Mouse (Mus musculus) cerebellum, adult 9-10 months (tissue): ENCODE results near the gene Kif22.
A peak's percentile ranks its signal among the peaks of the same experiment; 100 is the strongest.

ENCODE experiments used
- DNase-seq: peaks from one replicate; pipeline ENCODE4 v3.0.0; 2022

Kif22 gene

GRCm38 (mm10) chr7:127030172-127030571 is 12.1 kb downstream of the Kif22 start:
- DNase-seq, result peak; percentile 34

- DNase-seq, result no peak
Observed at GRCm38 (mm10) chr7:127027885-127028284, 14.4 kb downstream of the Kif22 start.

- DNase-seq, result peak; percentile 100
Observed at GRCm38 (mm10) chr7:127026984-127027726, 15.1 kb downstream of the Kif22 start, which contains the start of gene Maz. Maz (minus strand) TSS chr7:127027037.

GRCm38 (mm10) chr7:127026616-127026983 is 15.7 kb downstream of the Kif22 start:
- no peak for DNase-seq

- peak; percentile 86 for DNase-seq
Observed at GRCm38 (mm10) chr7:127026161-127026600, 16.1 kb downstream of the Kif22 start.

- peak; percentile 78 for DNase-seq
Observed at GRCm38 (mm10) chr7:127025556-127026160, 16.6 kb downstream of the Kif22 start.

GRCm38 (mm10) chr7:127024755-127025555 is 17.3 kb downstream of the Kif22 start:
- DNase-seq, result peak; percentile 91

- DNase-seq, result peak; percentile 60
Observed at GRCm38 (mm10) chr7:127023896-127024690, 18.2 kb downstream of the Kif22 start.

- peak; percentile 76 for DNase-seq
Observed at GRCm38 (mm10) chr7:127023272-127023691, 19.0 kb downstream of the Kif22 start.

- DNase-seq, result no peak
Observed at GRCm38 (mm10) chr7:127022528-127023271, 19.6 kb downstream of the Kif22 start.

GRCm38 (mm10) chr7:127021563-127022527 is 20.4 kb downstream of the Kif22 start:
- peak; percentile 68 for DNase-seq

GRCm38 (mm10) chr7:127020901-127021562 is 21.2 kb downstream of the Kif22 start, which contains the start of the genes Gm42742 and Prrt2:
Gm42742 (minus strand) TSS chr7:127021097.
Prrt2 (minus strand) TSS chr7:127021211.
- DNase-seq, result peak; percentile 82

- DNase-seq, result peak; percentile 75
Observed at GRCm38 (mm10) chr7:127020491-127020890, 21.8 kb downstream of the Kif22 start.

- peak; percentile 75 for DNase-seq
Observed at GRCm38 (mm10) chr7:127020031-127020430, 22.2 kb downstream of the Kif22 start.

- peak; percentile 63 for DNase-seq
Observed at GRCm38 (mm10) chr7:127019306-127019960, 22.8 kb downstream of the Kif22 start.

- DNase-seq, result peak; percentile 68
Observed at GRCm38 (mm10) chr7:127018416-127019305, 23.6 kb downstream of the Kif22 start.

- DNase-seq, result no peak
Observed at GRCm38 (mm10) chr7:127017950-127018345, 24.3 kb downstream of the Kif22 start.
